Mouse (Mus musculus) heart, postnatal 0 days (tissue): ENCODE measurements around the gene Rfx5.

Experiments used
- CTCF ChIP-seq: IDR thresholded peaks from 2 replicates; pipeline ENCODE4 v1.5.1; 2016; ENCODE audit warnings: antibody characterized with exemption, control low read depth, low read depth
- EP300 ChIP-seq: IDR thresholded peaks from 2 replicates; pipeline ENCODE4 v1.6.1; 2016; ENCODE audit warnings: antibody characterized with exemption, low read depth

DNA sequence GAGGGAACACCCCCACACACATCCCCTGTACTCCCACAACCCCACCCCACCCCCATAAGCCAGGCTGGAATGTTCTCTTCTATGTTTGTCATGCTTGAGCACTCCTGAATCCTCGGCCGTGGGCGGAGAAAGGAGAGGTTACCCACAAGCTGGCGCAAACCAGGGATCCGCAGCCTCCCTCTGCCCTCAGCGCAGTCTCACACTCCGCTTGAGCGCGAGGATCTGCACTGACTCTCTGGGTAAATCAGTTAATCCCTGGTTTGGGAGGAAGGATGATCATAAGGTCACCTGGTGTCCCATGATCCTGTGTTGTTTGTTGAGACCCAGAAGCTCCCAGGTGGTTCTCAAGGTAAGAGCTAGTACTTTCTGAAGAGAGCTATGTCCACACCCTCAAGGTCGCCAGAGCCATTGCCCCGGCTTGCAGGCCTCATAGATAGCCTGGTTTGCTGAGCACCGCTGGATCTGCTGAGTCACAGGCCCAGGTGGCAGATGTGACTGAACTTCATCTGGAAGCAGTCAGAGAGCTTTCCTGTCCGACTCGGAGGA, 36.0 kb upstream of the Rfx5 start:
- TF ChIP-seq CTCF, result no peak
- no peak for TF ChIP-seq EP300
